ENCODE assay signal across 9 mouse cellular contexts in the genomic region with DNA sequence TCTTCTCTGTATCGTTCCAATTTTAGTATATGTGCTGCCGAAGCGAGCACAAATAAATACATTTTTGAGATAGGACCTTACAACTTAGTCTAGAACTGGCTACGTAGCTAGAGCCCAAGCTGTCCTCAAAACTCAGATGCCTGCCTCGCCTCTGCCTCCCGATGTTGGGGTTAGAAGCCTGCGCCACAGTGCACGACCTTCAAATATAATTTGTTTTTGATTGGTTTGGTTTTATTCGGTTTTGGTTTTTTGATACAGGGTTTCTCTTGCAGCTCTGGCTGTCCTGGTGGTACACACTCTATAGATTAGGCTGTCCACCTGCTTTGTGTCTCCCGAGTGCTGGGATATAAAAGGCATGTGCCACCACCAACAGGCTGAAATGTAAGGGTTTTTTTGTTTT. TPM values are rescaled to one million over a fixed set of nuclear protein-coding genes. Genes with fewer than 3 reads are reported as not detected.
DNase-seq lines count a peak whose midpoint lies in the region; ATAC-seq and TF ChIP-seq lines count a peak whose summit lies in the region.
"Had no signal": no experiment of that assay in that cellular context is flagged by ENCODE, and none has a peak within 500 bp of the region (broad histone marks: within the 10 kb centered on the region; RNA-seq: fewer than 3 reads in every experiment).

No protein-coding gene starts in this region.

- peak overlapping the region; percentile 61 for H3K4me2 ChIP-seq in lung, embryonic 14.5 days
- H3K4me2 ChIP-seq in forebrain, embryonic 11.5 days (ENCODE audit: low read depth, low read length, severe bottlenecking), result peak overlapping the region; percentile 73; the same call in 1 of the 2 replicates
- H3K4me2 ChIP-seq in intestine, postnatal 0 days (replicated peaks; ENCODE audit: low read depth), result peak overlapping the region; percentile 79
- H3K4me2 ChIP-seq in neural tube, embryonic 13.5 days, result peak overlapping the region; percentile 99

- no peaks in the 10 kb centered on the region for H3K9me3 ChIP-seq in lung, embryonic 14.5 days (ENCODE audit: low read depth, low read length)
- H3K9me3 ChIP-seq in forebrain, embryonic 11.5 days (ENCODE audit: control insufficient read depth, low read length), result no peaks in the 10 kb centered on the region
- no peaks in the 10 kb centered on the region for H3K9me3 ChIP-seq in intestine, postnatal 0 days (ENCODE audit: control insufficient read depth)
- H3K9me3 ChIP-seq in neural tube, embryonic 13.5 days, result no peaks in the 10 kb centered on the region

- peaks cover 9% of the 10 kb centered on the region for H3K4me1 ChIP-seq in lung, embryonic 14.5 days (ENCODE audit: insufficient read depth)
- peaks cover 16% of the 10 kb centered on the region for H3K4me1 ChIP-seq in forebrain, embryonic 11.5 days (replicated peaks; ENCODE audit: control insufficient read depth, insufficient read depth, low read length)
- peaks cover 10% of the 10 kb centered on the region for H3K4me1 ChIP-seq in intestine, postnatal 0 days (replicated peaks; ENCODE audit: control insufficient read depth, insufficient read depth, low read length)
- peaks cover 33% of the 10 kb centered on the region for H3K4me1 ChIP-seq in neural tube, embryonic 13.5 days (replicated peaks)

- no peak for TF ChIP-seq CTCF in lung, embryonic 14.5 days (IDR thresholded peaks at IDR 0.05; ENCODE audit: low read depth)
- no peak for TF ChIP-seq CTCF in intestine, postnatal 0 days (IDR thresholded peaks at IDR 0.05; ENCODE audit: low read depth)

- H3K27me3 ChIP-seq in lung, embryonic 14.5 days (ENCODE audit: insufficient read depth, low read length), result no peaks in the 10 kb centered on the region
- no peaks in the 10 kb centered on the region for H3K27me3 ChIP-seq in forebrain, embryonic 11.5 days (ENCODE audit: control insufficient read depth, insufficient read depth, low read length)
- H3K27me3 ChIP-seq in intestine, postnatal 0 days (replicated peaks; ENCODE audit: control insufficient read depth, insufficient read depth, low read length), result no peaks in the 10 kb centered on the region
- no peaks in the 10 kb centered on the region for H3K27me3 ChIP-seq in neural tube, embryonic 13.5 days

- no peak overlapping the region for H3K27ac ChIP-seq in lung, embryonic 14.5 days (ENCODE audit: low read depth)
- no peak overlapping the region for H3K27ac ChIP-seq in forebrain, embryonic 11.5 days (ENCODE audit: low read depth, low read length)
- H3K27ac ChIP-seq in intestine, postnatal 0 days (ENCODE audit: low read depth, low read length), result no peak overlapping the region
- H3K27ac ChIP-seq in neural tube, embryonic 13.5 days (replicated peaks), result peak overlapping the region; percentile 57

- ATAC-seq in lung, embryonic 14.5 days (ENCODE audit: insufficient read depth), result no peak
- ATAC-seq in forebrain, embryonic 11.5 days (replicated peaks; ENCODE audit: low FRiP score), result no peak; the same call in 1 of the 2 replicates
- ATAC-seq in intestine, postnatal 0 days, result no peak
- ATAC-seq in neural tube, embryonic 13.5 days (ENCODE audit: low read depth), result no peak

- WGBS in lung, embryonic 14.5 days, result 73% methylated on average over 10 of the region's 10 CpGs
- WGBS in forebrain, embryonic 11.5 days, result 75% methylated on average over 10 of the region's 10 CpGs
- 79% methylated on average over 10 of the region's 10 CpGs for WGBS in intestine, postnatal 0 days
- WGBS in neural tube, embryonic 13.5 days, result 75% methylated on average over 10 of the region's 10 CpGs

- H3K9ac ChIP-seq in lung, embryonic 14.5 days, result peak overlapping the region; percentile 42; the same call in 1 of the 2 replicates
- peak overlapping the region; percentile 41; the same call in 1 of the 2 replicates for H3K9ac ChIP-seq in forebrain, embryonic 11.5 days (ENCODE audit: low read length)
- no peak overlapping the region for H3K9ac ChIP-seq in intestine, postnatal 0 days (ENCODE audit: low read depth, low read length)
- peak overlapping the region; percentile 63 for H3K9ac ChIP-seq in neural tube, embryonic 13.5 days

- DNase-seq in lung, embryonic 14.5 days, result no peak
- no peak for DNase-seq in lung, postnatal 14 days
- DNase-seq in forebrain, embryonic 11.5 days (ENCODE audit: low spot score), result no peak
- no peak for DNase-seq in urinary bladder, postnatal 36 days (ENCODE audit: low spot score in 2 of 2)
- no peak for DNase-seq in thymus, adult 18-20 months
- no peak for DNase-seq in spleen, postnatal 10 days (ENCODE audit: low spot score in 2 of 2)

- peak overlapping the region; percentile 81 for H3K4me3 ChIP-seq in lung, embryonic 14.5 days (ENCODE audit: low read depth, low read length)
- H3K4me3 ChIP-seq in forebrain, embryonic 11.5 days (ENCODE audit: low read depth, low read length), result peak overlapping the region; percentile 84
- peak overlapping the region; percentile 85 for H3K4me3 ChIP-seq in intestine, postnatal 0 days (ENCODE audit: low read depth, low read length)
- peak overlapping the region; percentile 59 for H3K4me3 ChIP-seq in neural tube, embryonic 13.5 days

- H3K36me3 ChIP-seq in lung, embryonic 14.5 days (ENCODE audit: insufficient read depth), result peaks cover 24% of the 10 kb centered on the region
- no peaks in the 10 kb centered on the region for H3K36me3 ChIP-seq in forebrain, embryonic 11.5 days (ENCODE audit: control insufficient read depth, insufficient read depth, low read length)
- 0 out of 2 replicates have a peak, but pooled peaks cover 3% of the 10 kb centered on the region for H3K36me3 ChIP-seq in intestine, postnatal 0 days (ENCODE audit: control insufficient read depth, insufficient read depth)
- peaks cover 15% of the 10 kb centered on the region; the same call in 1 of the 2 replicates for H3K36me3 ChIP-seq in neural tube, embryonic 13.5 days

RNA-seq across cellular contexts. Expression of a gene that starts 0.8 kb away (rescaled TPM):
- polyA plus RNA-seq in lung, embryonic 14.5 days (2014; fragmentation: Nextera tagmentation; extraction: Ambion mirVana), result 842 and 871 TPM in 2 replicates
- 551 and 582 TPM in 2 replicates for polyA plus RNA-seq in forebrain, embryonic 11.5 days (2014; fragmentation: Nextera tagmentation; extraction: Ambion mirVana)
- polyA plus RNA-seq in intestine, postnatal 0 days (2015; fragmentation: Nextera tagmentation; extraction: Ambion mirVana), result 888 and 937 TPM in 2 replicates
- polyA plus RNA-seq in neural tube, embryonic 13.5 days (2015; fragmentation: Nextera tagmentation; extraction: Ambion mirVana), result 750 and 762 TPM in 2 replicates

RNA-seq across cellular contexts. Expression of a gene that starts 12.9 kb away (rescaled TPM):
- 0.14 TPM in 1 of 2 replicates, not detected in the other for polyA plus RNA-seq in lung, embryonic 14.5 days (2014; fragmentation: Nextera tagmentation; extraction: Ambion mirVana)
- polyA plus RNA-seq in forebrain, embryonic 11.5 days (2014; fragmentation: Nextera tagmentation; extraction: Ambion mirVana), result 0.15 and 0.40 TPM in 2 replicates
- 0.38 and 0.43 TPM in 2 replicates for polyA plus RNA-seq in intestine, postnatal 0 days (2015; fragmentation: Nextera tagmentation; extraction: Ambion mirVana)
- 0.78 and 0.83 TPM in 2 replicates for polyA plus RNA-seq in neural tube, embryonic 13.5 days (2015; fragmentation: Nextera tagmentation; extraction: Ambion mirVana)
- polyA plus RNA-seq: activated CD4-positive, CD25-positive, alpha-beta regulatory T cell, adult 4 months had no signal

RNA-seq across cellular contexts. Expression of a gene that starts 14.7 kb away (rescaled TPM):
- polyA plus RNA-seq in lung, embryonic 14.5 days (2014; fragmentation: Nextera tagmentation; extraction: Ambion mirVana), result 0.24 and 0.84 TPM in 2 replicates
- polyA plus RNA-seq in forebrain, embryonic 11.5 days (2014; fragmentation: Nextera tagmentation; extraction: Ambion mirVana), result 0.81 and 0.92 TPM in 2 replicates
- polyA plus RNA-seq in intestine, postnatal 0 days (2015; fragmentation: Nextera tagmentation; extraction: Ambion mirVana), result 0.16 and 0.26 TPM in 2 replicates
- polyA plus RNA-seq in neural tube, embryonic 13.5 days (2015; fragmentation: Nextera tagmentation; extraction: Ambion mirVana), result 0.69 and 1.5 TPM in 2 replicates

RNA-seq across cellular contexts. Expression of a gene that starts 21.5 kb away (rescaled TPM):
- 88.2 and 92.9 TPM in 2 replicates for polyA plus RNA-seq in lung, embryonic 14.5 days (2014; fragmentation: Nextera tagmentation; extraction: Ambion mirVana)
- polyA plus RNA-seq in forebrain, embryonic 11.5 days (2014; fragmentation: Nextera tagmentation; extraction: Ambion mirVana), result 180 and 185 TPM in 2 replicates
- 88.0 and 89.6 TPM in 2 replicates for polyA plus RNA-seq in intestine, postnatal 0 days (2015; fragmentation: Nextera tagmentation; extraction: Ambion mirVana)
- 98.3 and 98.7 TPM in 2 replicates for polyA plus RNA-seq in neural tube, embryonic 13.5 days (2015; fragmentation: Nextera tagmentation; extraction: Ambion mirVana)

RNA-seq across cellular contexts. Expression of a gene that starts 34.4 kb away (rescaled TPM):
- 56.4 and 62.4 TPM in 2 replicates for polyA plus RNA-seq in lung, embryonic 14.5 days (2014; fragmentation: Nextera tagmentation; extraction: Ambion mirVana)
- 59.7 and 65.2 TPM in 2 replicates for polyA plus RNA-seq in forebrain, embryonic 11.5 days (2014; fragmentation: Nextera tagmentation; extraction: Ambion mirVana)
- 47.6 and 48.5 TPM in 2 replicates for polyA plus RNA-seq in intestine, postnatal 0 days (2015; fragmentation: Nextera tagmentation; extraction: Ambion mirVana)
- 82.3 and 90.2 TPM in 2 replicates for polyA plus RNA-seq in neural tube, embryonic 13.5 days (2015; fragmentation: Nextera tagmentation; extraction: Ambion mirVana)
